Mouse (Mus musculus) midbrain, postnatal 0 days (tissue): ENCODE measurements around the gene Prpf8. TPM values are rescaled to one million over a fixed set of nuclear protein-coding genes. Genes with fewer than 3 reads are reported as not detected.
"Not testable (repeated sequence)": the region's sequence is repeated elsewhere in the genome, so short reads cannot be mapped to it uniquely, and the experiment has no call there.

Experiments used
- ATAC-seq: fragments of 200-750 bp; cut with Nextera tagmentation; 2 replicates; pipeline ENCODE4 v1.8.0; 2017; ENCODE audit warnings: moderate number of reproducible peaks, mild to moderate bottlenecking, moderate TSS enrichment, moderate library complexity; ENCODE audit not compliant: low FRiP score
- DNase-seq: peaks from one replicate; pipeline ENCODE4 v3.0.0-alpha.2; 2015; ENCODE audit warnings: low spot score
- H3K27ac ChIP-seq: fragments of 300-500 bp; sonication (generic); 2 replicates; pipeline ENCODE4 v1.5.1; 2014; ENCODE audit warnings: low read depth, mild to moderate bottlenecking, low read length, mixed read lengths
- H3K27me3 ChIP-seq: fragments of 300-500 bp; sonication (generic); 2 replicates; pipeline ENCODE4 v1.6.1; 2014; ENCODE audit warnings: low read length, control low read depth, mixed read lengths; ENCODE audit not compliant: insufficient read depth
- H3K36me3 ChIP-seq: fragments of 300-500 bp; sonication (generic); 2 replicates; pipeline ENCODE4 v1.6.1; 2014; ENCODE audit warnings: low read length, control low read depth, mixed read lengths; ENCODE audit not compliant: insufficient read depth
- H3K4me1 ChIP-seq: fragments of 300-500 bp; sonication (generic); 2 replicates; pipeline ENCODE4 v1.6.1; 2014; ENCODE audit warnings: mild to moderate bottlenecking, control low read depth, antibody characterized with exemption, low read length, mixed read lengths; ENCODE audit not compliant: insufficient read depth
- H3K4me2 ChIP-seq: fragments of 300-500 bp; sonication (generic); 2 replicates; pipeline ENCODE4 v1.6.1; 2014; ENCODE audit warnings: low read depth, mild to moderate bottlenecking, low read length, mixed read lengths; ENCODE audit not compliant: poor library complexity, severe bottlenecking
- H3K4me3 ChIP-seq: fragments of 300-500 bp; sonication (generic); 2 replicates; pipeline ENCODE4 v1.5.1; 2014; ENCODE audit warnings: low read depth, mild to moderate bottlenecking, low read length, moderate library complexity
- H3K9ac ChIP-seq: fragments of 300-500 bp; sonication (generic); replicated peaks from 2 replicates; pipeline ENCODE4 v1.6.1; 2014; ENCODE audit warnings: mild to moderate bottlenecking, low read length, moderate library complexity, mixed read lengths; ENCODE audit not compliant: poor library complexity, severe bottlenecking
- H3K9me3 ChIP-seq: fragments of 300-500 bp; sonication (generic); 2 replicates; pipeline ENCODE4 v1.6.1; 2016; ENCODE audit warnings: low read length, control low read depth
- CTCF ChIP-seq: IDR thresholded peaks from 2 replicates; pipeline ENCODE4 v1.5.1; 2016; ENCODE audit warnings: antibody characterized with exemption, mild to moderate bottlenecking
- WGBS: fragments of 180-500 bp; shearing (Covaris S2); extraction: QIAGEN DNeasy Blood & Tissue Kit; methylation state at CpG from one replicate; pipeline ENCODE4 v1.1.7; 2014; 5-methylcytosine and 5-hydroxymethylcytosine counted together
- microRNA counts: library from miRNA; unstranded; fragments of <30 nt; microRNA quantifications from one replicate; lab custom pipeline; 2015
- microRNA-seq: library from miRNA; unstranded; fragments of <30 nt; microRNA quantifications from one replicate; pipeline ENCODE4, GENCODE M21; 2016; ENCODE audit warnings: borderline number of aligned reads
- polyA plus RNA-seq: library from polyadenylated mRNA; unstranded; fragments of >200 nt; fragmentation: Nextera tagmentation; extraction: Ambion mirVana; gene quantifications from 2 replicates; pipeline ENCODE4 v1.2.1, GENCODE M21; 2015
- total RNA-seq: library from RNA; depleted of rRNA; stranded (reverse); fragments of >200 nt; gene quantifications from 2 replicates; pipeline ENCODE4 v1.2.3, GENCODE M21; 2014; rRNA removed

Prpf8 gene
- total and polyA plus RNA-seq, 2 experiments from 2014 or later = 27.6 to 121 TPM

- Histone ChIP-seq H3K4me2 (no peak overlapping the region), H3K27me3 (no peaks in the 10 kb centered on the region), H3K36me3 (peaks cover 21% of the 10 kb centered on the region), H3K4me3 (no peak overlapping the region), H3K9me3 (no peaks in the 10 kb centered on the region), H3K27ac (no peak overlapping the region), H3K4me1 (no peaks in the 10 kb centered on the region), H3K9ac (0 out of 2 replicates have a peak overlapping the region, but pooled peaks have one; percentile 13)
- WGBS = 81% methylated on average over 5 of the region's 5 CpGs
- DNase-seq (no peak), ATAC-seq (no peak)
- no peak for TF ChIP-seq CTCF
These were observed 64.7 kb downstream of the Prpf8 start for GRCm38 (mm10) chr11:75551321-75551720.

- no peak overlapping the region for H3K4me2 ChIP-seq
- H3K27ac ChIP-seq = no peak overlapping the region
- no peaks in the 10 kb centered on the region for H3K9me3 ChIP-seq
- TF ChIP-seq CTCF = no peak
- no peaks in the 10 kb centered on the region for H3K4me1 ChIP-seq
- H3K36me3 ChIP-seq = peaks cover 15% of the 10 kb centered on the region
- no peak for DNase-seq
- H3K27me3 ChIP-seq = no peaks in the 10 kb centered on the region
- H3K9ac ChIP-seq = no peak overlapping the region
- no peak overlapping the region for H3K4me3 ChIP-seq
- no peak for ATAC-seq
- 42% methylated on average over 9 of the region's 9 CpGs for WGBS
These were observed 65.4 kb downstream of the Prpf8 start for GRCm38 (mm10) chr11:75551961-75552441.

GRCm38 (mm10) chr11:75552906-75553482, 66.4 kb downstream of the Prpf8 start:
- no peak for DNase-seq
- Histone ChIP-seq H3K27ac (no peak overlapping the region), H3K27me3 (no peaks in the 10 kb centered on the region), H3K4me1 (no peaks in the 10 kb centered on the region), H3K9ac (no peak overlapping the region), H3K4me3 (no peak overlapping the region), H3K36me3 (peaks cover 17% of the 10 kb centered on the region; the same call in 1 of the 2 replicates), H3K4me2 (no peak overlapping the region), H3K9me3 (no peaks in the 10 kb centered on the region)
- TF ChIP-seq CTCF = no peak
- 53% methylated on average over 7 of the region's 7 CpGs for WGBS
- no peak for ATAC-seq

DNA sequence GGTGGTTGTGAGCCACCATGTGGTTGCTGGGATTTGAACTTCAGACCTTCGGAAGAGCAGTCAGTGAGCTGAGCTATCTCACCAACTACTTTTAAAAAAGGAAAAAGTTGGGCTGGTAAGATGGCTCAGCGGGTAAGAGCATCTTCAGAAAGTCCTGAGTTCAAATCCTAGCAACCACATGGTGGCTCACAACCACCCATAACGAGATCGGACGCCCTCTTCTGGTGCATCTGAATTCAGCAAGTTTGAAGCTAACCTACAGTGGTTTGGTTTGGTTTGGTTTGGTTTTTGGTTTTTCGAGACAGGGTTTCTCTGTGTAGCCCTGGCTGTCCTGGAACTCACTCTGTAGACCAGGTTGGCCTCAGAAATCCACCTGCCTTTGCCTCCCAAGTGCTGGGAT, 69.4 kb downstream of the Prpf8 start:
- not testable (repeated sequence) for H3K9me3 ChIP-seq, H3K4me1 ChIP-seq, H3K9ac ChIP-seq, DNase-seq, H3K27me3 ChIP-seq, ATAC-seq, H3K27ac ChIP-seq, H3K4me3 ChIP-seq, H3K4me2 ChIP-seq
- H3K36me3 ChIP-seq = peaks cover 17% of the 10 kb centered on the region; the same call in 1 of the 2 replicates
- 92% methylated on average over 6 of the region's 6 CpGs for WGBS

DNA sequence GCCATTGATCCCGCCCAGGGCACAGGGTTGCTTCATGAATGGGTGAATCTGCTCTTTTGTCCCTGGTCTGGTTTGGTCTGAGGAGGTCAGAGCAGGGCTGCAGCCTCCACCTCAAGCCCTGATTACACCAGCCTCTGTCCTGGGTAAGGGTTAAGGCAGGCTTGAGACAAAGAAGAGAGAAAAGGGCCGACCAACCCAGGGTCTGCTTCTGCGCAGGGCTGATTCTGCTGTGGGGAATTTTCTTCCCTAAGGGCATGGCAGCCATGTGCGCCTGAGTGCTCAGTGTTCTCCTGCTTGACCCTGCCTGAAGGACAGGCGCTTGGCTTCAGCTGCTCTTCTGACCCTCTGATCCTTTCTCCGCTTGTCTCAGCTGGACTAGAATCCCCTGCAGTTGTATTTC, 70.5 kb downstream of the Prpf8 start:
- no peak for TF ChIP-seq CTCF
- ATAC-seq (no peak), DNase-seq (no peak)
- H3K36me3 ChIP-seq = peaks cover 22% of the 10 kb centered on the region
- no peaks in the 10 kb centered on the region for H3K4me1 ChIP-seq
- 81% methylated on average over 6 of the region's 6 CpGs for WGBS
- H3K4me3 ChIP-seq = no peak overlapping the region
- H3K9me3 ChIP-seq = no peaks in the 10 kb centered on the region
- no peak overlapping the region for H3K4me2 ChIP-seq
- H3K27ac ChIP-seq = no peak overlapping the region
- H3K27me3 ChIP-seq = no peaks in the 10 kb centered on the region
- H3K9ac ChIP-seq = no peak overlapping the region

DNA sequence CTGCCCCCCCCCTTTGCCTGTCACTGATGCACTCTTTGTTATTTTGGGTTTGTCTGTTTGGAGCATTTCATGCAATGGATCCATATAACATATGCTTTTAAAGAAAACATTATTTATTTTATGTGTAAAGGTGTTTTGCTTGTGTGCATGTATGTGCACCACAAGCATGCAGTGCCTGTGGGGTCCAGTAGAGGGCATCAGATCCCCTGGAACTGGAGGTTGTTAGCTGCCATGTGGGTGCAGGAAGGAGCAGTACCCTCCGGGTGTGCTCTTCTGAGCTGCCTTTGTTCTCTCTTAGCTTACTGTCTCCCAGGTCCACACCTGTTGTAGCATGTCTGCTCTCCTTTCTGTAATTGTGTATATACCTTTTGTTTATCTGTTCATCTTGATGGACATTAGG, 71.5 kb downstream of the Prpf8 start:
- TF ChIP-seq CTCF = peak; percentile 52
- Histone ChIP-seq H3K9ac (no peak overlapping the region), H3K4me1 (no peaks in the 10 kb centered on the region), H3K4me3 (no peak overlapping the region), H3K36me3 (peaks cover 32% of the 10 kb centered on the region), H3K9me3 (no peaks in the 10 kb centered on the region), H3K27me3 (no peaks in the 10 kb centered on the region), H3K27ac (no peak overlapping the region), H3K4me2 (no peak overlapping the region)
- DNase-seq (no peak), ATAC-seq (no peak)
- 90% methylated on average over 1 of the region's 1 CpGs for WGBS

MicroRNA genes within 50 kb of the gene (microRNA counts, 519-probe panel; counts per million panel counts)
- microRNA mmu-miR-22 (lab: Ali Mortazavi, UCI) = 5,894 counts per million, percentile 96 among the panel's probes with 10 or more counts

Small RNAs within 50 kb of the gene (microRNA-seq; reads per million reads assigned to microRNA genes)
- gene Mir22 = 11,687 reads per million, percentile 96 among the genes with 10 or more reads in this experiment
- not detected for gene Mir3971

Other genes with a start within 250 kb of the Prpf8 start
- gene Rpa1, start 138.5 kb upstream of the Prpf8 start, total RNA-seq = 35.9 and 47.6 TPM in 2 replicates
- 43.8 TPM in 2 replicates for gene Rpa1, start 138.5 kb upstream of the Prpf8 start, polyA plus RNA-seq
- 11.0 and 16.7 TPM in 2 replicates for gene Smyd4, start 138.4 kb upstream of the Prpf8 start, total RNA-seq
- gene Smyd4, start 138.4 kb upstream of the Prpf8 start, polyA plus RNA-seq = 15.2 and 16.8 TPM in 2 replicates
- gene Serpinf1, start 64.1 kb upstream of the Prpf8 start, total RNA-seq = 50.6 and 92.0 TPM in 2 replicates
- gene Serpinf1, start 64.1 kb upstream of the Prpf8 start, polyA plus RNA-seq = 34.3 and 44.6 TPM in 2 replicates
- not detected in 2 replicates for gene Serpinf2, start 47.2 kb upstream of the Prpf8 start, total RNA-seq
- gene Serpinf2, start 47.2 kb upstream of the Prpf8 start, polyA plus RNA-seq = 0.11 TPM in 1 of 2 replicates, not detected in the other
- gene Wdr81, start 32.1 kb upstream of the Prpf8 start, total RNA-seq = 17.4 and 29.7 TPM in 2 replicates
- 4.5 and 4.8 TPM in 2 replicates for gene Wdr81, start 32.1 kb upstream of the Prpf8 start, polyA plus RNA-seq
- 0.66 and 0.76 TPM in 2 replicates for gene Tlcd2, start 25.1 kb upstream of the Prpf8 start, total RNA-seq
- gene Tlcd2, start 25.1 kb upstream of the Prpf8 start, polyA plus RNA-seq = 1.6 and 1.9 TPM in 2 replicates
- 5.7 and 7.0 TPM in 2 replicates for gene Rilp, start 23.3 kb downstream of the Prpf8 start, total RNA-seq
- 6.9 and 7.5 TPM in 2 replicates for gene Rilp, start 23.3 kb downstream of the Prpf8 start, polyA plus RNA-seq
- gene Scarf1, start 26.7 kb downstream of the Prpf8 start, total RNA-seq = 3.6 and 3.8 TPM in 2 replicates
- 3.0 and 3.5 TPM in 2 replicates for gene Scarf1, start 26.7 kb downstream of the Prpf8 start, polyA plus RNA-seq
- 34.3 and 34.5 TPM in 2 replicates for gene Slc43a2, start 44.9 kb downstream of the Prpf8 start, total RNA-seq
- gene Slc43a2, start 44.9 kb downstream of the Prpf8 start, polyA plus RNA-seq = 17.0 and 20.4 TPM in 2 replicates
- 105 and 108 TPM in 2 replicates for gene Pitpna, start 101.3 kb downstream of the Prpf8 start, total RNA-seq
- 91.7 and 106 TPM in 2 replicates for gene Pitpna, start 101.3 kb downstream of the Prpf8 start, polyA plus RNA-seq
- gene Inpp5k, start 144.2 kb downstream of the Prpf8 start, total RNA-seq = 50.0 and 50.2 TPM in 2 replicates
- gene Inpp5k, start 144.2 kb downstream of the Prpf8 start, polyA plus RNA-seq = 43.7 and 49.9 TPM in 2 replicates
- gene Myo1c, start 163.7 kb downstream of the Prpf8 start, total RNA-seq = 19.3 and 22.8 TPM in 2 replicates
- gene Myo1c, start 163.7 kb downstream of the Prpf8 start, polyA plus RNA-seq = 7.7 and 7.8 TPM in 2 replicates
- 79.5 and 90.1 TPM in 2 replicates for gene Crk, start 192.4 kb downstream of the Prpf8 start, total RNA-seq
- 71.6 and 75.0 TPM in 2 replicates for gene Crk, start 192.4 kb downstream of the Prpf8 start, polyA plus RNA-seq
- gene Ywhae, start 246.1 kb downstream of the Prpf8 start, total RNA-seq = 341 and 436 TPM in 2 replicates
- gene Ywhae, start 246.1 kb downstream of the Prpf8 start, polyA plus RNA-seq = 1,643 and 1,657 TPM in 2 replicates